Mouse (Mus musculus) lung, adult 2 months (tissue): ENCODE measurements around the gene Ube2j1.

Experiments
- CTCF ChIP-seq: fragments of 200-500 bp; IDR thresholded peaks from 2 replicates; pipeline ENCODE4 v1.5.1; 2011; ENCODE audit warnings: mild to moderate bottlenecking, low read length, control low read depth; ENCODE audit not compliant: insufficient read depth
- POLR2A ChIP-seq: fragments of 200-500 bp; IDR thresholded peaks from 2 replicates; pipeline ENCODE4 v1.6.1; 2011; ENCODE audit warnings: low read depth, mild to moderate bottlenecking, control low read depth, low read length, borderline replicate concordance; ENCODE audit errors: extremely low read depth

DNA sequence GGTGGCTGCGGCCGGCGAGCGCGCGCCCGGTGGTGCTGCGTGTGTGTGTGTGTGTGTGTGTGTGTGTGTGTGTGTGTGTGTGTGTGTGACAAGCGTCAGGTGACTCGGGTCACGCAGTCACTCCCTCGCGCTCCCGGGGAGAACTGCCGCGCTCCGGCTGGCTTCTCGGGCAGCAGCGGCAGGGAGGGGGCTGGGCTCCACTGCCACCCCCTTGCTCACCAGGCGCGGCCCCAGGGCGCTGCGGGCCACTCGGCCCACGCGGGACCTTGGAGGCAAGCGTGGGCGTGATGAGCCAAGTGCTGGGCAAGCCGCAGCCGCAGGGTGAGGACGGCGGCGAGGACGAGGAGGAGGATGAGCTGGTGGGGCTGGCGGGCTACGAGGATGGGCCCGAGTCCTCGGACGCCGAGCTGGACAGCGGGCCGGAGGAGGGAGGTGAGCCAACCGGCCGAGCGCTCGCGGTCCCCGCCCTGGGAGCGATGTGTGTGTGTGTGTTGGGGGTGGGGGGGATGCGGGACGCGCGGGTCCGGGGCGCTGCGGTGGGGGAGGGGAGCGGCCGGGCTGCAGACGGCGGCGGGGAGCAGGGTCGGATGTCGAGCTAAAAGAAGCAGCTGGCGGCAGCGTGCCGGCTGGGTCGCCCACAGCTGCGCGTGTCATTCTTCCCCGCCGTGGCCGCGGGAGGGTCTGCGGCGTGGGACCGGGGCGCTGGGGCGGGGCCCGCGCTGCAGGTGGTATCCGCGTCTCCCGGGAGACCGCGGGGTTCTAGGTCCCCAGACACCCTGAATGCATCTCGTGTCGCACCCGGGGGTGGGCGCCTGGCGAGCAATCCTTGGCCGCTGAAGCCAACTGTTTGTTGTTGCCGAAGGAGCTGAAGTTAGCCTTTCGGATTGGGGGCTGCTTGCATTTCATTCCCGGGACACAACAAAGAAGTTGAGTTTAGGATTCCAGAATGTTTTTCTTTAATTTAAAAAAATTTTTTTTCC is 47.8 kb upstream of the Ube2j1 start:
- TF ChIP-seq CTCF = no peak
- no peak for TF ChIP-seq POLR2A
